Mouse (Mus musculus) forebrain, embryonic 13.5 days (tissue): Measurements from ENCODE around the gene Msantd3. TPM values are rescaled to one million over a fixed set of nuclear protein-coding genes. Genes with fewer than 3 reads are reported as not detected.

Experiments
- ATAC-seq: fragments of 200-750 bp; cut with Nextera tagmentation; 2 replicates; pipeline ENCODE4 v1.8.0; 2017
- H3K27ac ChIP-seq: fragments of 300-500 bp; sonication (generic); 2 replicates; pipeline ENCODE4 v1.5.1; 2015; ENCODE audit warnings: inconsistent platforms, mild to moderate bottlenecking, moderate library complexity
- H3K27me3 ChIP-seq: fragments of 300-500 bp; sonication (generic); 2 replicates; pipeline ENCODE4 v1.6.1; 2015; ENCODE audit warnings: mild to moderate bottlenecking, inconsistent platforms
- H3K36me3 ChIP-seq: fragments of 300-500 bp; sonication (generic); 2 replicates; pipeline ENCODE4 v1.6.1; 2015; ENCODE audit warnings: mild to moderate bottlenecking, inconsistent platforms; ENCODE audit not compliant: poor library complexity, severe bottlenecking
- H3K4me1 ChIP-seq: fragments of 300-500 bp; sonication (generic); 2 replicates; pipeline ENCODE4 v1.6.1; 2015; ENCODE audit warnings: inconsistent platforms
- H3K4me2 ChIP-seq: fragments of 300-500 bp; sonication (generic); 2 replicates; pipeline ENCODE4 v1.6.1; 2015; ENCODE audit warnings: inconsistent platforms, mild to moderate bottlenecking, moderate library complexity
- H3K4me3 ChIP-seq: fragments of 300-500 bp; sonication (generic); 2 replicates; pipeline ENCODE4 v1.5.1; 2015; ENCODE audit warnings: mild to moderate bottlenecking, inconsistent platforms
- H3K9ac ChIP-seq: fragments of 300-500 bp; sonication (generic); 2 replicates; pipeline ENCODE4 v1.6.1; 2015; ENCODE audit warnings: mild to moderate bottlenecking, inconsistent platforms
- H3K9me3 ChIP-seq: fragments of 300-500 bp; sonication (generic); replicated peaks from 2 replicates; pipeline ENCODE4 v1.6.1; 2016; ENCODE audit warnings: inconsistent platforms
- WGBS: fragments of 180-500 bp; shearing (Covaris S2); methylation state at CpG from one replicate; pipeline ENCODE4 v1.1.7; 2015; 5-methylcytosine and 5-hydroxymethylcytosine counted together
- polyA plus RNA-seq: library from polyadenylated mRNA; unstranded; fragments of >200 nt; fragmentation: Nextera tagmentation; extraction: Ambion mirVana; gene quantifications from 2 replicates; pipeline ENCODE4 v1.2.1, GENCODE M21; 2015

The Msantd3 gene
- polyA plus RNA-seq, 1 experiment from 2014 or later = 52.2 TPM

- Histone ChIP-seq H3K27me3 (no peaks in the 10 kb centered on the region), H3K27ac (no peak overlapping the region), H3K4me1 (peaks cover 7% of the 10 kb centered on the region; the same call in 1 of the 2 replicates), H3K4me2 (no peak overlapping the region), H3K36me3 (peaks cover 73% of the 10 kb centered on the region), H3K9me3 (no peaks in the 10 kb centered on the region), H3K4me3 (no peak overlapping the region), H3K9ac (no peak overlapping the region)
- no peak for ATAC-seq
- WGBS = 94% methylated on average over 8 of the region's 8 CpGs
Measured at GRCm38 (mm10) chr4:48561824-48562223, 22.1 kb downstream of the Msantd3 start.

GRCm38 (mm10) chr4:48564962-48565361 is 25.2 kb downstream of the Msantd3 start:
- Histone ChIP-seq H3K27me3 (no peaks in the 10 kb centered on the region), H3K4me2 (no peak overlapping the region), H3K9ac (no peak overlapping the region), H3K4me1 (no peaks in the 10 kb centered on the region), H3K9me3 (no peaks in the 10 kb centered on the region), H3K4me3 (no peak overlapping the region), H3K36me3 (peaks cover 47% of the 10 kb centered on the region), H3K27ac (no peak overlapping the region)
- ATAC-seq = no peak

GRCm38 (mm10) chr4:48576361-48576760 is 36.6 kb downstream of the Msantd3 start:
- H3K9me3 ChIP-seq = no peaks in the 10 kb centered on the region
- no peak overlapping the region for H3K4me2 ChIP-seq
- no peak for ATAC-seq
- no peaks in the 10 kb centered on the region for H3K27me3 ChIP-seq
- H3K4me1 ChIP-seq = peaks cover 16% of the 10 kb centered on the region
- no peak overlapping the region for H3K27ac ChIP-seq
- H3K9ac ChIP-seq = no peak overlapping the region
- no peaks in the 10 kb centered on the region for H3K36me3 ChIP-seq
- WGBS = 83% methylated on average over 7 of the region's 7 CpGs
- H3K4me3 ChIP-seq = no peak overlapping the region

- Histone ChIP-seq H3K9ac (no peak overlapping the region), H3K36me3 (no peaks in the 10 kb centered on the region), H3K4me3 (no peak overlapping the region), H3K4me1 (peaks cover 23% of the 10 kb centered on the region), H3K27me3 (no peaks in the 10 kb centered on the region), H3K27ac (no peak overlapping the region), H3K4me2 (no peak overlapping the region), H3K9me3 (no peaks in the 10 kb centered on the region)
- WGBS = 74% methylated on average over 1 of the region's 1 CpGs
- ATAC-seq = peak; percentile 37; the same call in 1 of the 2 replicates
Measured at GRCm38 (mm10) chr4:48577831-48578230, 38.1 kb downstream of the Msantd3 start.

GRCm38 (mm10) chr4:48578399-48578798 is 38.7 kb downstream of the Msantd3 start:
- no peaks in the 10 kb centered on the region for H3K9me3 ChIP-seq
- H3K4me1 ChIP-seq = peaks cover 26% of the 10 kb centered on the region
- H3K9ac ChIP-seq = no peak overlapping the region
- no peak overlapping the region for H3K4me2 ChIP-seq
- no peaks in the 10 kb centered on the region for H3K27me3 ChIP-seq
- no peak overlapping the region for H3K27ac ChIP-seq
- H3K4me3 ChIP-seq = no peak overlapping the region
- WGBS = 39% methylated on average over 4 of the region's 4 CpGs
- ATAC-seq = peak; percentile 31; the same call in 1 of the 2 replicates
- no peaks in the 10 kb centered on the region for H3K36me3 ChIP-seq

- 40% methylated on average over 6 of the region's 6 CpGs for WGBS
- Histone ChIP-seq H3K4me1 (peaks cover 33% of the 10 kb centered on the region), H3K4me2 (no peak overlapping the region), H3K9ac (no peak overlapping the region), H3K36me3 (no peaks in the 10 kb centered on the region), H3K27ac (no peak overlapping the region), H3K9me3 (no peaks in the 10 kb centered on the region), H3K4me3 (no peak overlapping the region), H3K27me3 (no peaks in the 10 kb centered on the region)
- no peak for ATAC-seq
Measured at GRCm38 (mm10) chr4:48579475-48580110, 39.9 kb downstream of the Msantd3 start.

- peak; percentile 17; the same call in 1 of the 2 replicates for ATAC-seq
- Histone ChIP-seq H3K9ac (no peak overlapping the region), H3K4me3 (no peak overlapping the region), H3K4me2 (no peak overlapping the region), H3K36me3 (no peaks in the 10 kb centered on the region), H3K27ac (0 out of 2 replicates have a peak overlapping the region, but pooled peaks have one; percentile 3), H3K4me1 (peaks cover 33% of the 10 kb centered on the region), H3K9me3 (no peaks in the 10 kb centered on the region), H3K27me3 (no peaks in the 10 kb centered on the region)
- 0% methylated on average over 2 of the region's 2 CpGs for WGBS
Measured at GRCm38 (mm10) chr4:48581201-48581600, 41.5 kb downstream of the Msantd3 start.

- Histone ChIP-seq H3K4me1 (peaks cover 40% of the 10 kb centered on the region), H3K27me3 (no peaks in the 10 kb centered on the region), H3K9ac (no peak overlapping the region), H3K4me3 (no peak overlapping the region), H3K27ac (no peak overlapping the region), H3K36me3 (no peaks in the 10 kb centered on the region), H3K9me3 (no peaks in the 10 kb centered on the region), H3K4me2 (no peak overlapping the region)
- 20% methylated on average over 3 of the region's 3 CpGs for WGBS
- ATAC-seq = no peak
Measured at GRCm38 (mm10) chr4:48581993-48582392, 42.3 kb downstream of the Msantd3 start.

- H3K27ac ChIP-seq = no peak overlapping the region
- ATAC-seq = no peak
- whole genome bisulfite sequencing = 39% methylated on average over 2 of the region's 2 CpGs
Measured at GRCm38 (mm10) chr4:48582941-48583340, 43.2 kb downstream of the Msantd3 start.

GRCm38 (mm10) chr4:48584421-48585240 is 44.9 kb downstream of the Msantd3 start, which contains the start of gene Tmeff1:
Gene Tmeff1, plus strand, starts transcription at chr4:48585174.
- Histone ChIP-seq H3K9ac (peak within 1 kb of the TSS; percentile 99), H3K4me2 (peak within 1 kb of the TSS; percentile 88), H3K4me3 (peak within 1 kb of the TSS; percentile 88), H3K27me3 (no peaks in the 10 kb centered on the region), H3K27ac (peak within 1 kb of the TSS; percentile 97), H3K36me3 (peaks cover 5% of the 10 kb centered on the region; the same call in 1 of the 2 replicates), H3K4me1 (peaks cover 49% of the 10 kb centered on the region), H3K9me3 (no peaks in the 10 kb centered on the region)
- peak; percentile 85 for ATAC-seq
- WGBS = under 1% methylated on average over 29 of the region's 64 CpGs

More at GRCm38 (mm10) chr4:48582941-48583340, 43.2 kb downstream of the Msantd3 start:
- Histone ChIP-seq H3K9me3 (no peaks in the 10 kb centered on the region), H3K4me2 (no peak overlapping the region), H3K9ac (no peak overlapping the region), H3K36me3 (peaks cover 4% of the 10 kb centered on the region; the same call in 1 of the 2 replicates), H3K4me1 (peaks cover 43% of the 10 kb centered on the region), H3K27me3 (no peaks in the 10 kb centered on the region), H3K4me3 (no peak overlapping the region)

GRCm38 (mm10) chr4:48585241-48586098 is 45.7 kb downstream of the Msantd3 start:
- Histone ChIP-seq H3K27ac (peak overlapping the region; percentile 97), H3K9ac (peak overlapping the region; percentile 99), H3K4me2 (peak overlapping the region; percentile 88), H3K9me3 (no peaks in the 10 kb centered on the region), H3K4me1 (peaks cover 50% of the 10 kb centered on the region), H3K36me3 (peaks cover 10% of the 10 kb centered on the region; the same call in 1 of the 2 replicates), H3K4me3 (peak overlapping the region; percentile 88), H3K27me3 (no peaks in the 10 kb centered on the region)
- ATAC-seq = peak; percentile 76
- under 1% methylated on average over 70 of the region's 92 CpGs for WGBS
